Mouse (Mus musculus) small intestine, adult 2 months (tissue): ENCODE results near the gene Bmper. TPM values are rescaled to one million over a fixed set of nuclear protein-coding genes. Genes with fewer than 3 reads are reported as not detected.

Experiments used
- H3K27ac ChIP-seq: fragments of 200-500 bp; 2 replicates; pipeline ENCODE4 v1.5.1; 2012; ENCODE audit warnings: low read depth, low read length, control low read depth, inconsistent platforms; ENCODE audit not compliant: insufficient read depth
- H3K27me3 ChIP-seq: fragments of 200-500 bp; 2 replicates; pipeline ENCODE4 v1.6.1; 2012; ENCODE audit warnings: mild to moderate bottlenecking, moderate library complexity, low read length, inconsistent platforms; ENCODE audit not compliant: control insufficient read depth, insufficient read depth
- H3K36me3 ChIP-seq: fragments of 200-500 bp; 2 replicates; pipeline ENCODE4 v1.6.1; 2012; ENCODE audit warnings: mild to moderate bottlenecking, low read length, control low read depth, inconsistent platforms; ENCODE audit not compliant: control insufficient read depth, insufficient read depth
- H3K4me1 ChIP-seq: fragments of 200-500 bp; 2 replicates; pipeline ENCODE4 v1.6.1; 2012; ENCODE audit warnings: low read length, inconsistent platforms, mixed read lengths; ENCODE audit not compliant: control insufficient read depth, insufficient read depth, insufficient read length
- H3K4me3 ChIP-seq: fragments of 200-500 bp; 2 replicates; pipeline ENCODE4 v1.5.1; 2012; ENCODE audit warnings: low read depth, mild to moderate bottlenecking, control low read depth, inconsistent platforms, low read length, moderate library complexity
- CTCF ChIP-seq: fragments of 200-500 bp; IDR thresholded peaks from 2 replicates; pipeline ENCODE4 v1.5.1; 2012; ENCODE audit warnings: low read depth, mild to moderate bottlenecking, control low read depth, inconsistent platforms, low read length, moderate library complexity, mixed read lengths; ENCODE audit not compliant: insufficient replicate concordance, insufficient read length; ENCODE audit errors: extremely low read depth
- POLR2A ChIP-seq: fragments of 200-500 bp; IDR thresholded peaks from 2 replicates; pipeline ENCODE4 v1.6.1; 2012; ENCODE audit warnings: low read depth, mild to moderate bottlenecking, control low read depth, inconsistent platforms, low read length, moderate library complexity
- WGBS: fragments of 180-500 bp; shearing (Covaris S2); methylation state at CpG from one replicate; pipeline ENCODE4 v1.1.7; 2018; 5-methylcytosine and 5-hydroxymethylcytosine counted together
- polyA plus RNA-seq: library from polyadenylated mRNA; depleted of rRNA; stranded (reverse); fragments of >200 nt; gene quantifications from 2 replicates; pipeline ENCODE4 v1.2.3, GENCODE M21; 2012

The Bmper gene
- polyA plus RNA-seq, 1 experiment, result 0.22 TPM

DNA sequence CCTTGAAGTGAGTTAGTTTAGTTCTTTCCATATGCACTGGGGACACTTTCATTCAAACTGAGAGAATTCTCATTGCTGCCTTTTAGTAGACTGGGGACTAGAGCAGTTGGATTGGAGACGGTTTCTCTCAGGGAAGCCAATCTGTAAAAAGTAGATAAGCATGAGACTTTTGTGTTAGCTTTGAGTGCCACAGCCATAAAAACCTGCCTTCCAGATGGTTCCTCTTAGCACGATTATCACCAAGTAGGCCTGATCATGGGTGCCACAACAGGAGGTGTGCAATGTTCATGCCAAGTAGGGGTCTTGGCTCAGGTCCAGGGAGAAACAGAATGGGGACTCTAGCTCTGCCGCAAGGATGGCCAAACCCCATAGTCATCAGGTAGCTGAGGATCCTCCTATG is 210.4 kb downstream of the Bmper start:
- Histone ChIP-seq H3K4me3 (no peak overlapping the region), H3K27me3 (no peaks in the 10 kb centered on the region), H3K36me3 (no peaks in the 10 kb centered on the region), H3K4me1 (no peaks in the 10 kb centered on the region), H3K27ac (no peak overlapping the region)
- TF ChIP-seq CTCF (no peak), POLR2A (no peak)
- WGBS, result 58% methylated on average over 3 of the region's 3 CpGs

DNA sequence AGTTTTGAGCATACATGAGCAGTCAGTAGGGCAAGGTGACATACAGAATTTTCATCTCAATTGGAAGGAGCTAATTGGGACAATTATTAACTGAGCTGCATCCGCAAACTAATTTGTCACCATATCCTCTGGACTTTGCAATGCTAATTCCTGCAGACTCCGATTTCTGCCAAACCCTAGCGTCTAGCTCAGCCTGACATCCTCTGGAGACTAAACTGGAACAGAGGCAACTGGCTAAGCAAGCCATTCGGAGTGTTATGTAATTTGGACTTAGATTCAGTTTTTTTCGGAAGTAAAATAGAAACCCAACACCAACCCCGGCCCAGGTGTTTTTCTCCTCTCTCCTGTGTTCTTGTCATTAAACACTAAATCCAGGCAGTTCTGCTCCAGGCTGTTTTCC is 213.9 kb downstream of the Bmper start:
- WGBS, result 60% methylated on average over 6 of the region's 6 CpGs
- TF ChIP-seq CTCF, result no peak
- no peak for TF ChIP-seq POLR2A
- H3K27me3 ChIP-seq, result no peaks in the 10 kb centered on the region
- H3K36me3 ChIP-seq, result no peaks in the 10 kb centered on the region
- no peak overlapping the region for H3K4me3 ChIP-seq
- H3K4me1 ChIP-seq, result no peaks in the 10 kb centered on the region
- H3K27ac ChIP-seq, result no peak overlapping the region

DNA sequence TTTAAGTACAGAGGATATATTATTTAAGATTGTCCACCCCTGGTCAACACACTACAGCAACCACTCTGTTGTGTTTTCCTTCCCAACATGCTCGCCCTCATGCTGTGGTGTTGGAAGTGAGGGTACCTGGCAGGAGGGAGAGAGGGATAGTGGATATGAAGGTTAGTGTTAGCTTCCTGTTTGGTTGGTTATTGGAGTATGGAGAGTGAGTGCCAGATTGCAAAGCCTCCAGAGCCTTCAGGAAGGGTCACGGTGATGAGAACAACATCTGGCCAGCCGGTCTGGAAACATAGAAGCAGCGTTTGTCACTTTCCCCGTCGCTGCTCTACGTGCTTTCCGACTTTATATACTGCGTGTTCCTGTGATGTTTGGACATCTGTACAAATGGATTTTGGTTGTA is 215.8 kb downstream of the Bmper start:
- 85% methylated on average over 9 of the region's 9 CpGs for WGBS
- no peak overlapping the region for H3K4me3 ChIP-seq

DNA sequence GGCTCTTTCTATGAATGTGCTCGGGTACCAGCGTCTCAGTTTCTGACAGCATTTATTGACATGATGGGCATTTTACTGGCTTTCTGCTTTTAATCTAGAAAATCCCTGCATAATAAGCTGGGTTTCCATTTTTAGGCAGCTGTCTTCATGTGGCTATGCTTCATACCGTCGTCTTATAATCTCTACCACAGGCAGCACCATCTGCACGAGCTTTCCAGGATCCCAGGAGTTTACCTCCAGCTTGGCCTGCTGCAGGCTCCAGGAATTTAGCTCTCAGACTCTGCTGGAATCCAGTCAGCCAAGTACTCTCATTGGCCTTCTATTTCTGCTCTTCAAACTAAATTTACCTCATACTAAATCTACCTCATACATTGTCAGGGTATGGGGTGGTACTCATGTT is 219.3 kb downstream of the Bmper start:
- no peak overlapping the region for H3K4me3 ChIP-seq
- no peaks in the 10 kb centered on the region for H3K4me1 ChIP-seq
- H3K36me3 ChIP-seq, result no peaks in the 10 kb centered on the region
- TF ChIP-seq POLR2A (no peak), CTCF (no peak)
- H3K27me3 ChIP-seq, result no peaks in the 10 kb centered on the region
- no peak overlapping the region for H3K27ac ChIP-seq
- WGBS, result 64% methylated on average over 5 of the region's 5 CpGs

More for the DNA sequence above, 215.8 kb downstream of the Bmper start:
- Histone ChIP-seq H3K4me1 (no peaks in the 10 kb centered on the region), H3K27me3 (no peaks in the 10 kb centered on the region), H3K36me3 (no peaks in the 10 kb centered on the region), H3K27ac (no peak overlapping the region)
- no peak for TF ChIP-seq CTCF
- TF ChIP-seq POLR2A, result no peak

DNA sequence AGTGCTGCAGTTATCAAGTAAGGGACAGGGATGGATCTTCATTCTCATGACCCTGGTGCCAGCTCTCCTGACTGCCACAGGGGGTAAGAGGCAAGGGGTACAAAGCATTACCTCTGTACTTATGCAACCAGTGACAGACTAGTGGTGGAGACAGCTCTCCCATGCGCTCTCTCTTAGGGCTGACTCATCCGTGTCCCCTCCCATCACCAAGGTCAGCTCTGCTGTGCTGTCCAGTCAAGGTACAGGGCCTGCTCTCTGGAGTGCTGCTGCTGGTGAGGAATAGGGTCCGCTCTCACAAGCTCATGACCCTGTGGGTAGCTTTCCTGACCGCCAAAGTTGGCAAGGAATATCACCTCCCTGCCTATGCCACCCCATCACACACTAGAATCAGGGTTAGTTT is 222.1 kb downstream of the Bmper start:
- WGBS, result 92% methylated on average over 4 of the region's 4 CpGs
- H3K27ac ChIP-seq, result no peak overlapping the region
- H3K4me3 ChIP-seq, result no peak overlapping the region
- no peaks in the 10 kb centered on the region for H3K27me3 ChIP-seq
- H3K36me3 ChIP-seq, result no peaks in the 10 kb centered on the region
- TF ChIP-seq CTCF (no peak), POLR2A (no peak)
- no peaks in the 10 kb centered on the region for H3K4me1 ChIP-seq

DNA sequence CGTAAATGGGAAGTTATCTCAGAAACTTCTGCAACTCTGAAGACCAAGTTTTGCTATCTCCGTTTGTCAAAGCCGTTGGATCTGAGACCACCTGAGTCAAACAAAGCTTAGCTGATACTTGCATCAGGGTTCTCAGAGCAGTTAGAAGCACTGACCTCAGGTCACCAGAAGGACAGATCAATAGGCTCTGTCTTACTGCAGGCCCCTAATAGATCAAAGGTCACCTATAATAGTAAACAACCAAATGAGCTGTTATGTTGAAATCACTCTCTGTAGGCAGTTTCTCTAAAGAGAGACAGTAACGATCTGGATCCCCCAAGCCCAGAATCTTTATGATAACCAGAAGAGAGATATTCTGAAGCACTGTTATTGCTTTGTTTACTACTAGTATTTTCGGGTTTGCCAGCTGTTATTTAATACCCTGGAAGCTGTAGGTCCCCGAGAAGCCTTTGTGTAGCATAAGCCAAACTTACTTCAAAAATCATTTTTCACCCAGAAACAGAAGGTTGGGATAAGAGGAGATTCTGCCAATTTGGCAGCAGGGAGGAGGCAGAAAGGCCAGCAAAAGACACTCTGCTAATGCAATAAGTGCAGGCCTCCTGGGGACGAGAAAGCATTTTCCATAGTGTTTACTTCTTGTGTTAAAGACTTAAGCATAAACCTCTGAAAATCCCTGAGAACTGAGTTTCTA is 224.5 kb downstream of the Bmper start:
- Histone ChIP-seq H3K4me1 (no peaks in the 10 kb centered on the region), H3K27ac (no peak overlapping the region), H3K4me3 (no peak overlapping the region), H3K36me3 (no peaks in the 10 kb centered on the region), H3K27me3 (no peaks in the 10 kb centered on the region)
- TF ChIP-seq CTCF, result no peak
- TF ChIP-seq POLR2A, result no peak
- 46% methylated on average over 7 of the region's 7 CpGs for WGBS

DNA sequence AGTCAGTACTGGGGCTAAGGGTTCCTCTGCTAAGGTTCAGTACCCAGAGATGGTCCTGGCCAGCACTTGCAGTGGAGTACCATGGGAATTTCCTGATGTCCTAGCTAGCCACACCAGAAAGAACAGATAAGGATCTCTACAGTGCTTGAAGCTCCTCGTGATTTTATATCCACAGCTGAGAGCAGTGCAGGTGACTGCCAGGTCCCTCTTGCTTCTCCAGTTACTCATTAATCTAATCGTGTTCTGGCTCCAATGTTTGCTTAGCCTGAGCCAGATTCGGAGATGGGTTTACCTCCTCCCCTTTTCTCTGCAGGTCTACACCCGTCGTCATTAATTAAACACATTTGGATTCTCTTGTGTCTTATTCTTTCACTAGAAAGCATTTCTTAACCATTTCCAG is 230.4 kb downstream of the Bmper start:
- no peak overlapping the region for H3K4me3 ChIP-seq
- H3K27me3 ChIP-seq, result no peaks in the 10 kb centered on the region
- no peaks in the 10 kb centered on the region for H3K4me1 ChIP-seq
- TF ChIP-seq POLR2A (no peak), CTCF (no peak)
- 13% methylated on average over 5 of the region's 5 CpGs for WGBS
- no peak overlapping the region for H3K27ac ChIP-seq
- no peaks in the 10 kb centered on the region for H3K36me3 ChIP-seq
